Mouse (Mus musculus): ENCODE results near the gene B4galt5.

Gene B4galt5

DNA sequence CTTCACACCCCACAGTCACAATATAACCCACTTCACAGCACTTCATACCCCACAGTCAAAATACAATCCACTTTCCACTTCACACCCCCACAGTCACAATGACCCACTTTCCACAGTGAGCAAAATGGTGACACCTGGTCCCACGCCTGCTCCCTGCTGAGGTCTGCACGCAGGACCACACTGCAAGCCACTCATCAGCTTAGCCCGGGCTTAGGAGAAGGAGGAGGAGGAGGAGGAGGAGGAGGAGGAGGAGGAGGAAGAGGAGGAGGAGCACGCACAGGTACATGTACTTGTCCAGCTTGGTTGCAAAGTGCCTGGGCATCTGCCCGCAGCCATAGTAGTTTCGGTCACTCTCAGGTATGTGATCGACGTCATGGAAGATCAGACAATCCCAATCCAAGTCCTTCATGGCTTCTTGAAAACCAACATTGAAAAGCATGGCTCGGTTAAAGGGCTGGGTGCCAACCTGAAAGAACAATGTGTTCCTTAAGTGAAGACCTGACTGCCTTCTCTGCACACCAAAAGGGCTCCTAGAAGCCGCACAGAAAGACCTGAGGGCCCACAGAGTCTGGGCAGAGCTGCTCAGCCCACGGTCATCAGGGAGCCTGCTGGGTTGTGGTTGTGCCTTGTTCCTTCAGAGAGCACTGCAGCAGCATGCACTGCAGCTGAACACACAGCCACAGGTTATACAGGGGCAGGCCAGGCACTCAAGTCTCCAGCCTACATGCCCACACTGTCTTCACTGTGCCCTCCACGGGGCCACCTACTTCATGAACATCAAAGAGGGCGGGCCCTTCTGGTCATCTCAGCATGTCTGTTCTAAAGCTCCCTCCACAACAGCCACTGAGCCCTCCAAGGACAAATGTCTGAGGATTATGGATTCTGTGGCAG, 43.4 kb downstream of the B4galt5 start:
- peak in 1 of 2 experiments; percentile 3 for DNase-seq (ENCODE audit: low spot score in 2 of 2)

DNA sequence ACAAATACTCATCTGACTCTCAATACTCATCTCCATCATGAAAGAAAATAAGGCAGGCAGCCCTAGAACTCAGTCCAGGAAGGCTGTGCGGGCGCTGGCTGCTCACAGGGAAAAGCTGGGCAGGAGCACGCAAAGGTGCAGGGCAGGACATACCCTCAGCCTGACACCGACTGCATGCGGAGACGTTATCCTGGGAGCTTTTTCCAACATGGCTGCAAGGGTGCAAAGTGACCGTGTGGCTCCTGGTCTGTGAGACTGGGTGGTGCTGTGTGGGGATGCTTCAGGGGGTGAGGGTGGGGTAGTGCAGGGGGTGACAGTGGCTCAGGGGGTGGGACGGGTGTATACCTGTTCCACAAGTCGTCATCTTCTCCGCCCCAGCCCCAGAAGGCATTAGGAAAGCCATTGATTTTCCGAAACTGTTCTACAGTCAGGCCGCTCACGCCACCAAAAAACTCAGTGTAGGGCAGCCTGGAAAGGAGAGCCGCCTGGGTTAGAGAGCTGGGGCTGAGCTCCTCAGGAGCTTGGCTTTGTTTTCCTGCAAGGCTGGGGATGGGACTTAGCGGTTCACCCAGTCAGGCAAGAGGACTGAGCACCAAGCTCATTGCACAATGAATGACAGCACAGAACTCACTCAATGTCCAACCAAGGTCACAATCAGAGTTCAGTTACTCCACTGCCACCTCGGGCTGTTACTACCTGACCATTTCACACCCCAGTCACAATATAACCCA, 44.2 kb downstream of the B4galt5 start:
- peak in 1 of 2 experiments; percentile 1 for DNase-seq (ENCODE audit: low spot score in 2 of 2)

DNA sequence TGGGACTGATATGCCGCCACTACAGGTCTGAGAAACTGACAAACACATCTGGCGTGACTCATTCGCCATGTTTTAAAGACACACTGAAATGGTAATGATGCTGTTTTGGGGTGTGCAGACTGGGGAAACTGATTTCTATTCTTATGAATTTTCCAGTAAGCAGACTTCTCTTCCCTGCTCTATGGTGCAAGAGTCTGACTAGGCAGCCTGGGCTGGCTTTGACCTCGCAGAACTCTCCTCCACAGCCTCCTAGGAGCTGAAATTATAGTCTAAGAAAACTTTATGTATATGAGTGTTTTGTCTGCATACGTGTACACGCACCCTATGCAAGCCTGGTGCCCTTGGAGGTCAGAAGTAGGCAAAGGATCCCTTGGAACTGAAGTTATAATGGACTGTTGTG, 45.2 kb downstream of the B4galt5 start:
- no peak for DNase-seq (ENCODE audit: low spot score in 2 of 2)

DNA sequence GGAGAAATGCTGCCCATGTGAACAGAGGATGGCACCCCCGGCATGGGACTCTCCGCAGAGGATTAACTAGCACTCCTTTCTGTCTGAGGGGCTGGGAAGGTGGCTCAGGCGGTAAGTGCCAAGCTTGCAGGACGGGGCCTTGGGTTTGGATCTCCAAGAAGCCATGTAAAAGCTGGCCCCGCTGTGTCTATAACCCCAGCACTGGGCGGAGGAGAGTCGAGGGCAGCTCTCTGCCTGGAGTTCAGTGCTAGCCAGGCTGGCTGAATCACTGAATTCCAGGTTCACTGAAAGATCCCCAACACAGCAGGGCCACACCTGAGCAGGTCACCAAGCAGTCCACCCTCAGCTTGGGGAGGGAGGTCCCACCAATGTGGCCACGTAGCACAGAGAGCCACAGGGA, 45.8 kb downstream of the B4galt5 start:
- DNase-seq (ENCODE audit: low spot score in 2 of 2): peak in 1 of 2 experiments; percentile 1

DNA sequence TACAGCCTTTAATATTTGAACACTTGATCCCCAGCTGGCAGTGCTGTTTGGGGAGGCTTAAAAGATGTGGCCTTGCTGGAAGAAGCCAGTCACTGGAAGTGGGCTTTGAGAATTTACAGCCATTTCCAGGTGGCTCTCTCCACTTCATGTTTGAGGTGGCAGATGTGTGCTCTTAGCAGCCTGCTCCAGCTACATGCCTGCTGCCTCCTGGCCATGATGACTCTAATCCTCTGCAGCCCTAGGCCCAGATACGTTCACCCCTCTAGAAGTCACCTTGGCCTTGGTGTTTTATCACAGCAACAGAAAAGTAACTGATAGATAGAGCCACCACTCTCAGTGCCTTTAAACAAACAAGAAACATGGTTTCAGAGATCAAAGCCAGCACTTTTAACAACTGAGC, 46.3 kb downstream of the B4galt5 start:
- DNase-seq (ENCODE audit: low spot score in 2 of 2): no peak

DNA sequence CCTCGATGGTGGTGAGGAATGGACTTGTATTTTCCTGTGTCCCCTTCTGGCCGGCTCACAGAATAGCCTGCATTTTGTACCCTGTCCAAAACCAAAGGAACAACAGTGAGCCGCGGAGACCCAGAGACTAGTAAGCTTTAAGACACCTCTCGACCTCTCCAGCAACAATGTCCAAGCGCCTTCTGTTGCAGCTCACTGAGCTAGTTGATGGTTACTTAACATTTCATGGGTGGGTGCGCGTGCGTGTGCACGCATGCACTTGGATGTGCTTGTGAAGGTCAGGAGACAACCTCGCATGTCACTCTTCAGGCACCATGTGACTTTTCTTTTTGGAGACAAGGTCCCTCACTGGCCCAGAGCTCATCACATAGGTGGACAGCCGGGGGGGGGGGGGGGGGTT, 47.0 kb downstream of the B4galt5 start:
- no peak for DNase-seq (ENCODE audit: low spot score in 2 of 2)

DNA sequence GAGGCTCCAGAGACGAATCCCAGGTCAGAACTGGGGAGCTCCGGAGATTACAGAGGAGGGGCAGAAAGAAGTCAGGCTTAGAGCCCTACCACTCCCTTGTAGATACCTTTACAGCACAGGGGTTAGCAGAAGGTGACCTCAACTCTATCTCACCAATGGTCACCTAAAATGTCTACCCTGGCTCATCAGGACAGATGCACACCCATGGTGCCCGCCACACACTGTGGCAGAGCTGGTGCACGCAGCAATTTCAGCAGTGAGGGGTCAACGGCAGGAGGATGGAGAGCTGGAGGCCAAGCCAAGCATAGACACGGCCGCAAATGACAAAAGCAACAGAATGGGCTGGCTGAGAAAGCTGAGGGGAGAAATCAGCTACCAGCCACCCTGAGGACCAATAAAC, 47.4 kb downstream of the B4galt5 start:
- DNase-seq (ENCODE audit: low spot score in 2 of 2): peak in 1 of 2 experiments; percentile 1

DNA sequence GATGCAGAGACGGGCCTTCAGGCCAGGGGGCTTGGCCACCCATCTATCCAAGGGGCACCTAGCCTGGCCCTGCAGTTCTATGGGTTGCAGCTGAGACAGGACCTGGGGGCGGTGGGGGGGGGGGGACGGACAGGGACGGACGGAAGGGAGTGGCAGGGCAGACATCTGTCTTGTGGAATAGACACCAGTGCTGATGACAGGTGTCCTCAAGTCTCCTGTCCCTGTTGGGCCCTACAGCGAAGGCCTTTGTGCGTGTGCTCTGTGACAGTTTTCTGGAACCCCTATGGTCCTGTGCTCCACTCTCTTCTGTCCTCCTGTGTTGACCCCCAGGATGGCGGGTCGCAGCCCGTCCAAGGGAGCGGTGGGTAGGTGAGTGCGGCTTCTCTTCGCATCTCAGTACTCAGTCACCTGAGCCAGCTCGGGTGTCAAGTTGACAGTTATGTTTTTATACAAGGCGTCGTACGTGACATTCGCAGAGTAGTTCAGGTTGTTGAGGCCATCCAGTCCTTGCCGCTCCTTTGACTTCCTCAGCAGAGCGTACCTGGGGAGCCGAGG, 48.0 kb downstream of the B4galt5 start:
- DNase-seq (ENCODE audit: low spot score in 2 of 2): peak in 1 of 2 experiments; percentile 2

DNA sequence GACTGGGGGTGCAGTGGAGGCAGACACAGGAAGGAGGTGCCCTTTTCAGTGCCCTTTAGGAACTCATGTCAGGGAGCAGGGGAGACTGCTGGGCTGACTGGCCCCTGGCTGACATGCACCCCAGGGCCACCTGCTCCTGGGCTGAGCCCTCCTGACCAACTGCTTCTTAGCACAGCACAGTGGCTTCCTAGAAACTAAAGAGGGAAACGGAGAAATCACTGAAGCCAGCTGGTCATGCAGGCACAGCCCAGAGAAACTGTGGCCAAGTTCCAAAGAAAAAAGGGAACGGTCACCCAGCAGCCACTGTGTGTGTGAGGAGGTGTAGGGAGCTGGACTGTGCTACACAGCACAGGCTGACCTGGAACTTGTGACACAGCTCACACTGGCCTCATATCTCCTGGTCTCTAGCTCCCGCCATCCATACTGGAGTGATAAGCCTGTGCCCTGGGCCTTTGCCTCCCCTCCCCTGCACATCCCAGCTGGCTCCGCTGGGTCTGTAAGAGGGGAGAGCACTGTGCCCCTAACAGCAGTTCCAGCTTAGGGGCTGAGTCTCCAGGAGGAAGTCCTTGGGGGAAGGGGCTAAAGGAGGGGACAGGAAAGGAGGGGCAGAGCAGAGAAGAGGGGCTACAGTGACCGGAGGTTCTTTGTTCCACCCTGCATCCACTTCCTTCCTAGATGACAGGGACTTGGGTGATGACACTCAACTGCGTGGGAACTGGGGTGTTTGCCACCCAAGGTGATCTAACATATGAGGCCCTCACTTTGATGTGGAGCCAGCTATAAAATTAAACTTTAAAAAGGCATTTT, 48.9 kb downstream of the B4galt5 start:
- peak in 1 of 2 experiments; percentile 55 for DNase-seq (ENCODE audit: low spot score in 2 of 2)

DNA sequence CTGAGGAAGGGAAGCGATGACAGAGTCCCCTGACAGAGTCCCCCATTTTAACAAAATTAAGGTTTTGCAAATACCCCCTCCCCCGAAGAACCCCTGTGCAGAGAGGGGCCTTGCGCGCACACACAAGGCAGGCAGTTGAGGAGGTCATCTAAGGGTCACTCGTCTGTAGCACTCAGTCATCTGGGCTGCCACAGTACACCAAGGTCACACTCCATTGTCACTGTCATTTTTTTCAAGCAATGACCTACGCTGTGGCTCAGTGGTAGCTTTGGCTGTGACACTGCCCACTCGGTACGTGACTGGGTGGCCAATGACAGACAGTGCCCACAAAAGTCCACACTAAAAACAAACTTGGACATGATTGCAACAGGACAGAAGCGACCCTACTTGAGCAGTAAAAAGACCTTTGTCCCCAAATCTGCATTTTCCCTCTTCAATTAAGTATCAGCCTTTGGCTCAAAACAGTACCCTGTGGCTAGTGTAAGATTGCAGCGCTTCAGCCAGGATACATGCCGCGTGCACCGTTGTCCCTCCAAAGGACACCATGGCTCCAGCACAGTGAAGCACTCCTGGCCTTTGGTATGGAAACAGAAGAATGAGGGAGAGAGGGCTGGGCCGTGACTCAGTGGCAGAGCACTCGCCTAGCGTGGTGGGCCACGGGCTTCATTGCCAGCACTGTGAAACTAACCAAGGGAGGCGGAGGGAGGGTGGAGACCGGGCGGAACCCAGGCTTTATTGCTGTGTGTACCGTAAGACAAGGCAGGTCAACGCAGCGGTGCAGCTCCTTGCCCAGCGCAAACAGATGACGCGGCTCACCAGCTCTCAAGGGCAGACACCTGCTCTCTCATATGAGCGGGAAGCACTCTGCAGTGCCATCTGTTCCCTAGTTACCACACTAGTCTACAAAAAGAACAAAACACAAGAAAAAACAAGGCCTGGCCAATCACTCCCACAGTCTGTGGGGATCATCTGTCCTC, 50.0 kb downstream of the B4galt5 start:
- peak in 1 of 2 experiments; percentile 79 for DNase-seq (ENCODE audit: low spot score in 2 of 2)

DNA sequence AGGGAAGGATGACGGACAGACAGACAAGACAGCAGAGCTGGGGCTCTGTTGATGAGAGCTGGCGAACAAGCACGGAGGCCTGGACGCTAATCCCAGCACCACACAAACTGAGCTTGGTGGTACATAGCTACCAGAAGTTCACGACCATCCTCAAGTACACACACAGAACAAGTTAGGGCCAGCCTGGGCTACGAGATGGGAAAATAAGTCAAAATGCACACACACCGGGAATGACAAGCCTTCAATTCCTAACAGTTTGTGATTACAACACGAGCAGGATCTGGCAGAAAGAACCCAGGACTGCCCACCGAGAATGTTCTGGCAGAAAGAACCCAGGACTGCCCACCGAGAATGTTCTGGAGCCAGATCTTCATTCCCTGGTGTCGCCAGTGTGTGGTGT, 51.0 kb downstream of the B4galt5 start:
- peak in 1 of 2 experiments; percentile 1 for DNase-seq (ENCODE audit: low spot score in 2 of 2)

DNA sequence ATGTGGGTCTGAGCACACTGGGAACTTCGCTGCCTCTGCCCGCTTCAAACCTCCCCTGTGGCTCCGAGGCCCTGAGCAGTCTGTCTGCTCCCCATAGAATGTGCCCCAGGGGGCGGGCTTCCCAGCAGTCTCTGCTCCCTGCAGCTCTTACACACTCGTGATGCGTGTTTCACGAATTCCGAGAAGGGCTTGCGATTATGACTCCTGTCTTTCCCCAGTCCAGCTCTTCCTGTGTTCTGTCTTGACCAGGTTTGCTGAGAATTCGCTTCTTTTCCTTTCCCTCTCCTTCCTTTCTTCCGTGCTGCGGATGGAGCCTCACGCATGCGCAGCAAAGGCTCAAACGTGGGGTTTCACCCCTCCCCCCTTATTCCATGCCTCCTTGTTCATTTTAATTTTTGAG, 54.1 kb downstream of the B4galt5 start:
- peak in 1 of 2 experiments; percentile 5 for DNase-seq (ENCODE audit: low spot score in 2 of 2)

DNA sequence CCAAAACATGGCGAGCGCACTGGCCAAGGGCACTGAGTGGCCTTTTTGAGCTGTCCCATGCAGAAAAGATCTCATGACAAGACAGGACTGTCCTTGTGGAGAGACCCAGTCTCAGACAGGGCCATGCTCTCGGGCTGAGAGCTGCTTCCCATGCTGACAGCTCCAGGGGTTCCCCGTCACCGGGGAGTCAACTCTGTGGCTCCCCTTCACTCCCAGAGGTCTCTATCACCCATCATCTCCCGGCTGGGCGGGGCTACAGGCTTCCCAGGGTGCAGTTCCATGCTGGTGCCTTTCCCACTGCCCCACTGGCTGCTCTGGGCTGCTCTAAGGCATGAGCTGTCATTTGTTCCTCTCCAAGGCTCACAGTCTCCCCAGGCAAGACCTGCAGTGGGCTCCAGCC, 54.8 kb downstream of the B4galt5 start:
- peak in 1 of 2 experiments; percentile 1 for DNase-seq (ENCODE audit: low spot score in 2 of 2)

DNA sequence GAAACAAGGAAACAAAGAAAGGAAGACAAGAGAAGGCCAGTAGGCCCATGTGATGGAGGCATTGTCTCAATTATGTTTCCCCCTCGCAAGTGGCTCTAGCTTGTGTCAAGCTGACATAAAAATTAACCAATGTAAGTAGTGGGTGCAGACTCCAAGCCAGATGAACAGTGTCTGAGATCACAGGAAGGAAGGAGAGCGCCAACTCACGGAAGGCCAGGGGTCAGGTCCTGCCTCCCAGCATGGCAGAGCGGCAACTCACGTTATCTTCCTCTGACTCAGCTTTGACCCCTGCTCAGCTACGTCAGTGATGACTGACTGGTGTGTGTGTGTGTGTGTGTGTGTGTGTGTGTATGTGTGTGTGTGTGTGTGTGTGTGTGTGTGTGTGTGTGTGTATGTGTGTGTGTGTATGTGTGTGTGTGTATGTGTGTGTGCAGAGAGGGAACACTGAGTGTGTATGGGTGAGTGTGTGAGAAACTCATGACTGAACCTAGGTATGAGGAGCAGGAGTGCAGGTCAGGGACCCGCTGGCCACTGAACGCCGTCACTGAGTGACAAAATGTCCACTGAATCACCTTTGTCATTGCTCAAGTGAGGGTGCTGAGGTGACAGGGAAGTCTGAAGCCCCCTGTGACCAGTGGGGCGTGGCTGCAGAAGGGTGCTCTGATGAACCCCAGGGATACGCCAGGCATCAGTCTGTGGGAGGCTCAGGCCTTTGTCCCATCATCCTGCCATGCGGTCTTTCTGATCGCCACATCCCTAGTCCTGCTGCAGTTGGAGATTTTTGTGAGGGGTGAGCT, 55.5 kb downstream of the B4galt5 start:
- DNase-seq (ENCODE audit: low spot score in 2 of 2): peak in 1 of 2 experiments; percentile 1

DNA sequence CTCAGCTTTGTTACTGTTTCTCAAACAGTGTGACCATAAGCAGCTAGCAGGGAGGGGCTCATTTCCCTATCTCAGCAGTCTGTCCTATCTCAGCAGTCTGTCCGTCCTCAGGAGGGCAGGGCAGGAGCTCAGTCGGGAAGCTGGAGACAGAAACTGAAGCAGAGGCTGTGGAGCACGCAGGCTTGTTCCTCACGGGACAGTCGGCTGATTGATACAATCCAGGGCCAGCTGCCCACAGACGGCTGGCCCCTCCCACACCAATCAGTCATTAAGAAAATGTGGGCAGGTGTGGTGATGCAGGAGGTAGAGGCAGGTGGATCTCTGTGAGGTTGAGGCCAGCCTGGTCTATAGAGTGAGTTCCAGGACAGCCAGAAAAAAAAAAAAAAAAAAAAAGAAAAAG, 56.1 kb downstream of the B4galt5 start:
- DNase-seq (ENCODE audit: low spot score in 2 of 2): peak in 1 of 2 experiments; percentile 1

DNA sequence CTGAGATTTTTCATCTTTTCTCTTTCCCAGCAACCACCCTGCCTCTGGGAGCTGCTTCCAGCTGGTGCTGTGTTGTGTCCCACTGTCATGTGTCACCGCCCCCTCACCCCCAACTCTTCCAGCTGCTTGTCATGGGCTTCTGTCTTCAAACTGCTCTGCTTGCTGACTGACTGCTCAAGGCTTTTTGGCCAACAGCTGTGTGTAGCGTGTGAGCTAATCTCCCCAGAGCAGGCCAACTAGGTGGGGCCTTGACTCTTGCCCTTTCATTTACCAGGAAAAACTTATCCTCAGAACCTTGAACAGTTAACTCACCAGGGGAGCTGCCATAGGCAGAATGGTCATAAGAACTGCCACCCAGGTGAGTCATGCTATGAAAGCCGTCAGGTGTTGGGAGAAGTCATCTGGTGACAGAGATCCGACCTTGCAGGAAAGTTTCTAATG, 56.8 kb downstream of the B4galt5 start:
- DNase-seq (ENCODE audit: low spot score in 2 of 2): peak in 1 of 2 experiments; percentile 0

DNA sequence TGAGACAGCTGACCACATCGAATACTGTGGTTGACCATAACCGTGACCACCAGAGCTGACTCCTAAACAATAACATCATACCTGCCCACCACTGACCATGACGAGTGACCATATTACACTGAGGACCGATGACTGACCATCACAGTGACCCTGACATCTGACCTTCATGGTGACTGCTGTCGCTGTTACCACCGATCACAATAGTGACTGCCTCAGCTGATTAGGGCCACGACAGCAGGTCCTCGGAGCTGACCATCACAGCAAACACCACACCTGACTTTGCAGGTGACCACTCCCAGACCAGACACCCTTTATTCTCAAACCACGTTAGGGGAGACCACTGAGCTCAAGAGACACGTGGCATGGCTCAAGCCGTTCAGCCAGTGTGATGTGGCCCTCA, 57.3 kb downstream of the B4galt5 start:
- DNase-seq (ENCODE audit: low spot score in 2 of 2): peak in 1 of 2 experiments; percentile 1

DNA sequence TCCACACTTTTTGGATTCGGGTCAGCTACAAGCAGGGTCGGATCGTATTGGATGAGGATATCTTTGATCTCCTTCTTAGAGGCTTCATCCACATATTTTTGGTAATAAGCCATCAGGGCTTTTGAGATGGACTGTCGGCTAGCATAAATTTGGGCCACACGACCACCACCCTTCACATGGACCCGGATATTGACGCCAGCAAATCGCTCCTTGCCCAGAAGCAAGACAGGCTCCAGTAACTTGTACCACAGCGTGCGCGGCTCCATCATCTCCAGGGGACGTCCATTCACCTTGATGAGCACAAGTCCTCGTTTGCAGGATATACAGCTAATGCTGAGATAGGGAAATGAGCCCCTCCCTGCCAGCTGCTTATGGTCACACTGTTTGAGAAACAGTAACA, 67.5 kb downstream of the B4galt5 start:
- no peak for DNase-seq (ENCODE audit: low spot score in 2 of 2)

DNA sequence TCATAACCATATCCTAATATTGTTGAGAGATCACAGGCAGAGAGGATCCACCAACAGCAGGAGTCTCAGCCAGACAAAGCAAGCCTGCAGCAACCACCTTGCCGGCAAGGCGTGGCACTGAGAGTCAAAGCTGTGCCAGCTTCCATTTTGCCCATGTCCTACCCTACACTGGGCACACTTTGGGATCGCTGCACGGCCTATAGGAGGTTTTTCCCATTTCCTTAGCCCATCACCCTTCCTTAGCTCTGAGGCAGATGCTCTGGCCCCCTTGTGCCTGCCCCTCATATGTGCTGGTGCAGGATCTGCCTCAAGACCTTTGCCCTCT, 68.0 kb downstream of the B4galt5 start:
- no peak for DNase-seq (ENCODE audit: low spot score in 2 of 2)

Data from left cerebral cortex, adult 9 months (tissue).